Mouse (Mus musculus): ENCODE data around the gene Dtnbp1. TPM values are rescaled to one million over a fixed set of nuclear protein-coding genes. Genes with fewer than 3 reads are reported as not detected.

Gene Dtnbp1
- polyA plus RNA-seq, 1 experiment from 2014 or later = 28.6 TPM

DNA sequence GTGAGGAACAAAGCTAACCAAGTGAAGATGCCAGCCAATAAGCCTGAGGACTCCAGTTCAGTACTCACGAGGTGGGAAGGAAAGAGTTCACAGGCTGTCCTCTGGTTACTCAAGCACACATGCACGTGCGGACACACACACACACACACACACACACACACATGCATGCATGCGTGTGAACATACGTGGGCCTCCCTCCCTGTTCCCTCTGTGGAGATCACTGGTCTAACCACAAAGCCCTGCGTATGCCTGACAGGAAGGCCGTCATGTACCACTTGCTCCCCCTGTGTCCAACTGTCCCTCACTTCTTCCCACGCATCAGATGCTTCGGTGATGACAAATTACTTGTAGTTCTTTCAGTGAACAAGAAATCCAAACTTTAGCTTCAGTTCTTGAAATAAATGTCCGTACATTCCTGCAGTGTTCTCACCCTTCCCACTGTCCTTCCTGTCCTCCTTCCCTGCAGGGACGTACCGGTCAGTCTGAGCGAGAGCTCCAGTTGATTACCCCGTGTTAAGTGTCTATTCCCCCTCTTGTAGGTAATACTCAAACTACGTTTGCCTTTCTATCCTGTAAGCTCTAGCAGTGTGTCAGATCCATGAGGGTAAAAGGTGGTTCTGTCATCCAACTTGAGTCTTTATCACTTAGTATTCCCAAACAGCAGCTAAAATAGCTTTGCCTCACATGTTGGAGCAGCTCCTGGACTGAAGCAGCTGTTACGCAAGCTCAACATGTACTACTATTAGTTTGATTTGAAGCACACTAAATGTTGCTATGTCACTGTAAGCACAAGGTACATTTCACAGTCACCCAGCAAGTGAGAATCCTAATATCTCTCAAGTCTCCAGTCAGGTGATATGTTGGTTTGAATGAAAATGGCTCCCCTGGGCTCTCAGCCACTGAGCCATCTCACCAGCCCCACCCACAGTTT lies 53.4 kb downstream of the Dtnbp1 start:
- no peak overlapping the region for H3K4me3 ChIP-seq (replicated peaks)
- H3K4me1 ChIP-seq (replicated peaks) = peaks cover 11% of the 10 kb centered on the region
- no peak for ATAC-seq (ENCODE audit: insufficient read depth)
- H3K27ac ChIP-seq (replicated peaks) = no peak overlapping the region
- WGBS (ENCODE audit: insufficient replicate concordance) = 70% methylated on average over 16 of the region's 16 CpGs
- H3K4me2 ChIP-seq = no peak overlapping the region
- no peaks in the 10 kb centered on the region for H3K9me3 ChIP-seq (replicated peaks)
- no peaks in the 10 kb centered on the region for H3K27me3 ChIP-seq
- no peak overlapping the region for H3K9ac ChIP-seq
- 0 out of 2 replicates have a peak, but pooled peaks cover 6% of the 10 kb centered on the region for H3K36me3 ChIP-seq (replicated peaks)

GRCm38 (mm10) chr13:44946880-44947635 lies 54.9 kb downstream of the Dtnbp1 start:
- no peaks in the 10 kb centered on the region for H3K9me3 ChIP-seq (replicated peaks)
- H3K36me3 ChIP-seq (replicated peaks) = 0 out of 2 replicates have a peak, but pooled peaks cover 6% of the 10 kb centered on the region
- H3K27ac ChIP-seq (replicated peaks) = no peak overlapping the region
- no peak overlapping the region for H3K4me3 ChIP-seq (replicated peaks)
- H3K4me1 ChIP-seq (replicated peaks) = peaks cover 2% of the 10 kb centered on the region
- WGBS (ENCODE audit: insufficient replicate concordance) = 67% methylated on average over 8 of the region's 8 CpGs
- no peaks in the 10 kb centered on the region for H3K27me3 ChIP-seq
- no peak overlapping the region for H3K9ac ChIP-seq
- no peak overlapping the region for H3K4me2 ChIP-seq
- ATAC-seq (ENCODE audit: insufficient read depth) = no peak

DNA sequence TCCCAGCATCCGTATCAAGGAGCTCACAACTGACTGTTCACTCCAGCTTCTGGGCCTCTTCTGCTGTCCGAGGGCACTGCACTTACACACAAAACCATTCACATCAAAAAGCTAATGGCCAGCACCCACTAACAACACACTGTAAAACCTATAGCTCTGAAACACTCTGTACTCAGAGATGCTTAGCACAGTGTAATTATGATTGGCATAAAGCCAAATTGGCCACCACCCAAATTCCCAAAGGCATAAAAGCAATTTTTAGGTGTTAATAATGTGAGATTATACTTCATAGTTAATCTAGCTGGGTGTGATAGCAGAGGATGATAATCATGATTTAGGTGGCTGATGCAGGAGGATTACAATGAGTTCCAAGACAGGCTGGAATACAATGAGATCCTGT lies 58.3 kb downstream of the Dtnbp1 start:
- H3K36me3 ChIP-seq (replicated peaks) = 0 out of 2 replicates have a peak, but pooled peaks cover 6% of the 10 kb centered on the region
- ATAC-seq (ENCODE audit: insufficient read depth) = no peak
- 73% methylated on average over 2 of the region's 2 CpGs for WGBS (ENCODE audit: insufficient replicate concordance)
- no peaks in the 10 kb centered on the region; the same call in none of the 2 replicates for H3K4me1 ChIP-seq (replicated peaks)
- no peaks in the 10 kb centered on the region for H3K27me3 ChIP-seq
- H3K4me3 ChIP-seq (replicated peaks) = no peak overlapping the region
- no peak overlapping the region for H3K27ac ChIP-seq (replicated peaks)
- no peak overlapping the region for H3K4me2 ChIP-seq
- no peak overlapping the region for H3K9ac ChIP-seq
- H3K9me3 ChIP-seq (replicated peaks) = no peaks in the 10 kb centered on the region

DNA sequence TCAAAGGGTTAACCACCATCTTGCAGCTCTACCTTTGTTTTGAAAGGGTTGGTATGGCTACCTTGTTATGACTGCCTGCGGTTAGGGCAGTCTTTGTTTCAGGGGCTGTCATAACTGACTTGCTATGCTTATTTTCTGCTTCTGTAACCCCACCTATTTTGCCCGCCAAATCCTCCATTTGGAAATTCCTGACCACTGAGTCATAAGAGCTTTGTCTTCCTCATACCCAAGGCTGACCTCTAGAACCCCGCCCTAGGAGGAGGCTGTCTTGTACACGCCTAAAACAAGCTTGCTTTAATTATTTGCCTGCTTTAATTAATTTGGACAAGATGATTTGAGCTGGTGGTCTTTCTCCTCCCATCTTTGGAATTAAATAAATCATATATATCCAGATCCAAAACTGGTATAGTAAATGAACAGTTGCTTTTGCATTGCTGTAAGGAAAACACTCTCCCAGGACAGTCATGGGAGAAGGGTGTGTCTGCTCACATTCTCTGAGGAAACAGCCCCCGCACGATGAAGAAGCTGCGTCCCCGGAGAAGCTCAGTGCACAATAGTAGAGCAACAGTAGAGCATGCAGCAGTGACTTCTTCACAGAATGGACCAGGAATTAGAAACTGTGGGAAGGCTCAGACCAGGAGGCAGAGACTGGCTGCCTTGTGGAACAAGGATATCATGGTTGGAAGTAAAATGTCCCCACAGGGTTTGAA lies 62.5 kb downstream of the Dtnbp1 start:
- Histone ChIP-seq H3K36me3 (replicated peaks) (0 out of 2 replicates have a peak, but pooled peaks cover 5% of the 10 kb centered on the region), H3K4me1 (replicated peaks) (peaks cover 7% of the 10 kb centered on the region), H3K9me3 (replicated peaks) (no peaks in the 10 kb centered on the region), H3K27me3 (no peaks in the 10 kb centered on the region), H3K4me2 (no peak overlapping the region), H3K4me3 (replicated peaks) (no peak overlapping the region), H3K9ac (no peak overlapping the region), H3K27ac (replicated peaks) (no peak overlapping the region)
- 62% methylated on average over 8 of the region's 8 CpGs for WGBS (ENCODE audit: insufficient replicate concordance)
- ATAC-seq (ENCODE audit: insufficient read depth) = no peak

- Histone ChIP-seq H3K27me3 (no peaks in the 10 kb centered on the region), H3K4me2 (no peak overlapping the region), H3K36me3 (replicated peaks) (no peaks in the 10 kb centered on the region), H3K9me3 (replicated peaks) (no peaks in the 10 kb centered on the region), H3K27ac (replicated peaks) (no peak overlapping the region), H3K9ac (no peak overlapping the region), H3K4me3 (replicated peaks) (no peak overlapping the region), H3K4me1 (replicated peaks) (peaks cover 7% of the 10 kb centered on the region)
- no peak for ATAC-seq (ENCODE audit: insufficient read depth)
- 22% methylated on average over 3 of the region's 3 CpGs for WGBS (ENCODE audit: insufficient replicate concordance)
Observed at GRCm38 (mm10) chr13:44937681-44938080, 64.3 kb downstream of the Dtnbp1 start.

GRCm38 (mm10) chr13:44933575-44933974 lies 68.4 kb downstream of the Dtnbp1 start:
- 72% methylated on average over 7 of the region's 7 CpGs for WGBS (ENCODE audit: insufficient replicate concordance)
- Histone ChIP-seq H3K36me3 (replicated peaks) (peaks cover 8% of the 10 kb centered on the region; the same call in 1 of the 2 replicates), H3K27me3 (no peaks in the 10 kb centered on the region), H3K4me3 (replicated peaks) (no peak overlapping the region), H3K4me1 (replicated peaks) (peaks cover 7% of the 10 kb centered on the region; the same call in 1 of the 2 replicates), H3K4me2 (no peak overlapping the region), H3K9me3 (replicated peaks) (no peaks in the 10 kb centered on the region), H3K27ac (replicated peaks) (no peak overlapping the region), H3K9ac (no peak overlapping the region)
- ATAC-seq (ENCODE audit: insufficient read depth) = no peak

DNA sequence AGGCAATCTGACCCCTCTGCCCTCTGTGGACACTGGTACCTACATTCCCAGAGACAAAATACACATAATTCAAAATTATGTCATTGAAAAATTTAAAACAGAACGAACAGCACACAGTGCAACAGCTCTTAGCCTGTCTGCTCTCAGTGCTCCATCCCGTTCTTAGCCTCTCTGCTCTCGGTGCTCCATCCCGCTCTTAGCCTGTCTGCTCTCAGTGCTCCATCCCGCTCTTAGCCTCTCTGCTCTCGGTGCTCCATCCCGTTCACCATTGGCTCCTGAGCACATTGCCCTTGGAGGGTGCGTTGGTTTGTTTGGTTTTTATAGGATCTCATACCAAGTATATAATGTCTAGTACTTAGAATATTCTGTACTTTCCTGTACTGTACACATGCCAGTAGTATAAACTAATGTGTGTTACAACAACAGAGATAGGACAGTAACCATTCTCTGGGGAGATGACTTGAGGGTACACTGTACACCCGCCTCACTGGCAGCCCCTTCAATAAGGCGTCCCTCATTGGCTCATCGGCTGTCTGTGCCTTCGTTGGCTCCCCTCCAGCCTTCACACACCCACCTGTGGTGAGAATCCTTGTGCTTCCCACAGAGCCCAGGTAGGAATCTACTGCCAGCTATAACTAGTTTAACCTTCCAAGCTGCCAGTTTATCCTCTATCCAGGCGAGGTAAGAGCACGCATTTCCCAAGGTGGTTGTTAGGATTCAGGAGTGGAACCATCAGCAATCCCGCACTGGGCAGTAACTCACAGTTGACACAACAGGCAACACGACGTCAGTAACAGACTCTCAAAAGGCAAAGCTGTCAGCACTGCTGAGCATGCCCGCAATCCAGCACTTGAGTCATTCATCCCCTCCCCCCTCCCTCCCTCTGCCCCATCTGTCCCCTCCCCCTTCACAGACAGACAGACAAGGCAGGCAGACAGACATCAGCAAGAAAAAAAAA lies 69.4 kb downstream of the Dtnbp1 start:
- H3K4me2 ChIP-seq = no peak overlapping the region
- no peak for ATAC-seq (ENCODE audit: insufficient read depth)
- 72% methylated on average over 18 of the region's 18 CpGs for WGBS (ENCODE audit: insufficient replicate concordance)

GRCm38 (mm10) chr13:44926311-44926710 lies 75.6 kb downstream of the Dtnbp1 start:
- Histone ChIP-seq H3K4me3 (replicated peaks) (no peak overlapping the region), H3K9ac (no peak overlapping the region), H3K36me3 (replicated peaks) (peaks cover 55% of the 10 kb centered on the region), H3K4me2 (no peak overlapping the region), H3K27me3 (no peaks in the 10 kb centered on the region), H3K4me1 (replicated peaks) (no peaks in the 10 kb centered on the region), H3K27ac (replicated peaks) (no peak overlapping the region), H3K9me3 (replicated peaks) (no peaks in the 10 kb centered on the region)
- ATAC-seq (ENCODE audit: insufficient read depth) = no peak
- 59% methylated on average over 2 of the region's 2 CpGs for WGBS (ENCODE audit: insufficient replicate concordance)

More for the DNA sequence above, 69.4 kb downstream of the Dtnbp1 start:
- Histone ChIP-seq H3K4me1 (replicated peaks) (peaks cover 2% of the 10 kb centered on the region; the same call in 1 of the 2 replicates), H3K9ac (no peak overlapping the region), H3K36me3 (replicated peaks) (peaks cover 8% of the 10 kb centered on the region; the same call in 1 of the 2 replicates), H3K9me3 (replicated peaks) (no peaks in the 10 kb centered on the region), H3K4me3 (replicated peaks) (no peak overlapping the region), H3K27ac (replicated peaks) (no peak overlapping the region), H3K27me3 (no peaks in the 10 kb centered on the region)

GRCm38 (mm10) chr13:44925173-44925572 lies 76.8 kb downstream of the Dtnbp1 start:
- no peaks in the 10 kb centered on the region for H3K27me3 ChIP-seq
- no peak overlapping the region for H3K27ac ChIP-seq (replicated peaks)
- no peak overlapping the region for H3K9ac ChIP-seq
- no peak for ATAC-seq (ENCODE audit: insufficient read depth)
- 90% methylated on average over 2 of the region's 2 CpGs for WGBS (ENCODE audit: insufficient replicate concordance)
- no peaks in the 10 kb centered on the region for H3K9me3 ChIP-seq (replicated peaks)
- H3K36me3 ChIP-seq (replicated peaks) = peaks cover 64% of the 10 kb centered on the region
- H3K4me2 ChIP-seq = no peak overlapping the region
- H3K4me3 ChIP-seq (replicated peaks) = no peak overlapping the region
- no peaks in the 10 kb centered on the region for H3K4me1 ChIP-seq (replicated peaks)

DNA sequence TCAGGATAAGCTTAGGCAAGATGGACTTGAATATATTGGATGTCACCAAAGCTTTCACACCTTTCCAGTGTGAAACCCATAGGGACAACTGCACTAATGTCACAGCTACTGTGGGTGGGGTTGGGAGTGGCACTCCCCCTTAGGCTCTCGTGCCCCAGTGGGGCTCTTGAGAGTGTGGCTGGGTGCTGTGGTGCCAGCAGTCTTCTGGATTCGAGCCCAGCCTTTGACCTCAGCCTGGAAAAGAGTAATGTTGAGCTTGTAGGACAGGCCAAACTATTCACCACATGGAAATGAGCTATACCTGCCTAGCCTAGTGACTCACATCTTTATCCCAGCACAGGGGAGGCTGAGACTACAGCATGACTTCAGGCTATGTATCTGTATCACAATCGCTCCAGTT lies 77.9 kb downstream of the Dtnbp1 start:
- peaks cover 70% of the 10 kb centered on the region for H3K36me3 ChIP-seq (replicated peaks)
- H3K27me3 ChIP-seq = no peaks in the 10 kb centered on the region
- no peak overlapping the region for H3K27ac ChIP-seq (replicated peaks)
- H3K4me3 ChIP-seq (replicated peaks) = no peak overlapping the region
- no peak for ATAC-seq (ENCODE audit: insufficient read depth)
- no peaks in the 10 kb centered on the region for H3K9me3 ChIP-seq (replicated peaks)
- H3K4me1 ChIP-seq (replicated peaks) = no peaks in the 10 kb centered on the region
- no peak overlapping the region for H3K4me2 ChIP-seq
- H3K9ac ChIP-seq = no peak overlapping the region
- WGBS (ENCODE audit: insufficient replicate concordance) = 68% methylated on average over 3 of the region's 3 CpGs
